Mouse (Mus musculus) thymus, adult 2 months (tissue): ENCODE measurements around the gene Rsu1. TPM values are rescaled to one million over a fixed set of nuclear protein-coding genes. Genes with fewer than 3 reads are reported as not detected.
A peak's percentile ranks its signal among the peaks of the same experiment; 100 is the strongest.

Experiments used
- DNase-seq: peaks from one replicate; pipeline ENCODE4 v3.0.0; 2021
- H3K27ac ChIP-seq: fragments of 200-500 bp; 2 replicates; pipeline ENCODE4 v1.5.1; 2012; ENCODE audit warnings: low read length, control low read depth; ENCODE audit not compliant: control insufficient read depth, insufficient read depth
- H3K27me3 ChIP-seq: fragments of 200-500 bp; 2 replicates; pipeline ENCODE4 v1.6.1; 2012; ENCODE audit warnings: mild to moderate bottlenecking, low read length, moderate library complexity, mixed read lengths; ENCODE audit not compliant: control insufficient read depth, insufficient read depth
- H3K36me3 ChIP-seq: fragments of 200-500 bp; 2 replicates; pipeline ENCODE4 v1.6.1; 2012; ENCODE audit warnings: mild to moderate bottlenecking, low read length, moderate library complexity; ENCODE audit not compliant: control insufficient read depth, insufficient read depth
- H3K4me1 ChIP-seq: fragments of 200-500 bp; replicated peaks from 2 replicates; pipeline ENCODE4 v1.6.1; 2012; ENCODE audit warnings: low read length; ENCODE audit not compliant: control insufficient read depth, insufficient read depth
- H3K4me3 ChIP-seq: fragments of 200-500 bp; 2 replicates; pipeline ENCODE4 v1.5.1; 2012; ENCODE audit warnings: mild to moderate bottlenecking, low read length, control low read depth, moderate library complexity; ENCODE audit not compliant: control insufficient read depth, insufficient read depth
- CTCF ChIP-seq: fragments of 200-500 bp; IDR thresholded peaks from 2 replicates; pipeline ENCODE4 v1.5.1; 2012; ENCODE audit warnings: mild to moderate bottlenecking, control low read depth, low read length, moderate library complexity, borderline replicate concordance; ENCODE audit not compliant: control insufficient read depth, poor library complexity, insufficient read depth; ENCODE audit errors: extremely low read depth
- POLR2A ChIP-seq: fragments of 200-500 bp; IDR thresholded peaks from 2 replicates; pipeline ENCODE4 v1.6.1; 2012; ENCODE audit warnings: mild to moderate bottlenecking, low read length, control low read depth, moderate library complexity; ENCODE audit not compliant: control insufficient read depth, poor library complexity, insufficient read depth; ENCODE audit errors: extremely low read depth
- WGBS: fragments of 180-500 bp; shearing (Covaris S2); methylation state at CpG from one replicate; pipeline ENCODE4 v1.1.7; 2018; 5-methylcytosine and 5-hydroxymethylcytosine counted together
- polyA plus RNA-seq: library from polyadenylated mRNA; depleted of rRNA; stranded (reverse); fragments of >200 nt; gene quantifications from 2 replicates; pipeline ENCODE4 v1.2.3, GENCODE M21; 2012

Rsu1 gene
- polyA plus RNA-seq, 1 experiment = 43.0 TPM

DNA sequence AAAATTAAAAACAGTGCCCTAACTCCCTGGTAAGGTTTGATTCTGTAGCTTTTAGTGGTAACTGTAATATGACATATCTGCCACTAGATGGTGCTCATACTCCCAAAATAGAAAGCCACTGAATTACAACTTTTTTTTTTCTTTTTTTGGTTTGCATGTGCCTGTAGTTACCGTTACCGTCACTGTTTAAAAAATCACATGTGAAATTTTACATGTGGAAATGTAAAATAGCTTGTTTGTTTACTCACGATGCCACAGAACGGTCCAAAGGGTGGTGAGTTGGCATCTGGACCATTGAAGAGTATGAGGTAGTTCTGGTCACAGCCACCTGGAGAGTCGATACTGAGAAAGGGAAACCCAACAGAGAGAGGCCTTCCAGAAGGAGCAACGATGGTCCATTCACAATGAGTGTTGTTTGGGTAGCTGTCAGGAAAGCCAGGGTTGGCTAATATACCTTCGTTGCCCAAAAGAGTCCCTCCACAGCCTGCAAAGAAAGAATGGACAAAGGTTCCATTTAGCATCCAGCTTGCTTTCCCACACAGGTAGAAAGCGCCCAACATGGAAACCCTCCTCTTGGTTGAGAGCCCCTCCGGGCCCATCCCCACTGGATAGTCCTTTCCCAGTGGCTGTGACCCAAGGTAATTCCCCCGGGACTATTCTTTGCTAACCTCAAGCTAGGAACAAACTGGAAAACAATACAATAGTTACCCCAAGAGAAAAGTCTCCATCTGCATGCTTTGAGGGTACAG is 7.1 kb upstream of the Rsu1 start:
- Histone ChIP-seq H3K4me3 (no peak overlapping the region), H3K4me1 (no peaks in the 10 kb centered on the region), H3K36me3 (no peaks in the 10 kb centered on the region), H3K27ac (no peak overlapping the region), H3K27me3 (no peaks in the 10 kb centered on the region)
- no peak for DNase-seq
- WGBS = 71% methylated on average over 10 of the region's 10 CpGs
- TF ChIP-seq POLR2A = no peak
- no peak for TF ChIP-seq CTCF

DNA sequence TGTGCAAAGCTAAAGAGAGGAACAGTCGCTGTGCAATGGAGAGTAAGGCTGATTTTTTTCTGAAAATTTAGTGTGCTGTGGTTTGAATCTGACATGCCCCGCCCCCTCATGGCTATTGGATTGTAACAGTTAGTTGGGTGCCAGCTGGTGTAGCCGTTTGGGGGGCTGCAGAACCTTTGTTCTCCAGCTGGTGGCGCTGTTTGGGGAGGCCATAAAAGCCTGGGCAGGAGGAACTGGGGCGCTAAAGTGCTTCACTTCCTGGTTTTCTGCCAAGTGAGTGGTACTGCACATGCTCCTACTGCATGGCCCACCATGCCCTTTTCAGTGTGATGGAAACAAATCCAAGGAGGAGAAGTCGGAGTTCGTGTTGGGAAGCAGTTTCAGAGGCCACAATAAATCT is 4.7 kb upstream of the Rsu1 start:
- no peaks in the 10 kb centered on the region for H3K36me3 ChIP-seq
- no peak overlapping the region for H3K27ac ChIP-seq
- no peaks in the 10 kb centered on the region for H3K27me3 ChIP-seq
- no peak for DNase-seq
- TF ChIP-seq CTCF = no peak
- TF ChIP-seq POLR2A = no peak
- H3K4me1 ChIP-seq = peaks cover 3% of the 10 kb centered on the region
- WGBS = 90% methylated on average over 7 of the region's 7 CpGs
- no peak overlapping the region for H3K4me3 ChIP-seq

DNA sequence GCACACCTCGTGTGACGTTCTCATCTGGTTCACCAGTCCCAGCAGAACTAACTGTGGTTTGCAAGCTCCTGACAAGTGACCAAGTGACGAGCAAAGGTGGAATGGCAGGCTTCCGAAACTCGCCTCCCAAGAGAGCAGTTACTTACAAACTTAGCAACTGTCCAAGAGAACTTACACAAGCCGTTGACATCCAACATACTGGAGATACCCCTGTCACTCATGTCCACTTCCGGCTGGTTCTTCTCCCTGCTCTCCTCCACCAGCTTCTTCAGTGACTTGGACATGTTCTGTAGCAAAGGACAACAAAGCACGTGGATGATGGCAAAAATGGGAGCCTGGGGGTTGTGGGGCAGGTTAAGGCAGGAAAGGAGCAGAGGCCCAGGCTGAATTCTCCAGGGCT is 479 bp downstream of the Rsu1 start:
- Histone ChIP-seq H3K27me3 (no peaks in the 10 kb centered on the region), H3K27ac (no peak overlapping the region), H3K4me1 (peaks cover 8% of the 10 kb centered on the region), H3K36me3 (no peaks in the 10 kb centered on the region), H3K4me3 (peak overlapping the region; percentile 79)
- 24% methylated on average over 8 of the region's 8 CpGs for WGBS
- TF ChIP-seq CTCF (no peak), POLR2A (no peak)
- DNase-seq = no peak

DNA sequence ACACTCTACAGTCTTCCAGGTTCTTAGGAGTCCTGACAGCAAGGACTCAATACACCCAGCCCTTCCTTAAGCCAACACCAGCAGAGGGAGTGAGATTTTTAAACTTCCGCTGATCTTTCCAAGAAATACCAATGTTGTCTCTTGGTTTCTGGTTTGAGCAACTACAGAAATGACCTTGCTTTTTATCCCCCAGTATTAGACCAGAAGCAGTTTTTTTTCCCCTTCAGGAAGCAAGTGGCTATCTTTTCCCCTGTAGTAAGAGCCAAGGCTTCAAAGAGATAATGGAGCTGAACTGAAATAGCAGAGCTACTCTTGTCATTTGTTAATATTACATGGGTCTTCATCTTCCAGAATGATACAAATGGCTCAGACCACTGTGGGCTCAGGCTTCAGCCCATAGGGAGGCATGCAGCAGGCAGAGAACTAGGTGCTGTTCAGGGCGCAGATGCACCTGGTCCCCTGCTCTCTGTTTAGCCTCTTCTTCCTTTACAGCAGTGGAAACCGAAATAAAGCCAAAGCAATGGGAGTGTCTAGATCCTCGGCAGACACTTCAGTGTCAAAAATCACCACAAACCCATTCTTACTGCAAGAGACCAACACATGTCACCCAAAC is 2.4 kb downstream of the Rsu1 start:
- Histone ChIP-seq H3K27me3 (no peaks in the 10 kb centered on the region), H3K36me3 (no peaks in the 10 kb centered on the region), H3K27ac (no peak overlapping the region), H3K4me1 (peaks cover 8% of the 10 kb centered on the region), H3K4me3 (no peak overlapping the region)
- no peak for DNase-seq
- WGBS = 89% methylated on average over 4 of the region's 4 CpGs
- no peak for TF ChIP-seq CTCF

GRCm38 (mm10) chr2:13264875-13265274 is 6.3 kb downstream of the Rsu1 start:
- no peak for DNase-seq
- no peak overlapping the region for H3K4me3 ChIP-seq
- WGBS = 65% methylated on average over 4 of the region's 4 CpGs
- no peak overlapping the region for H3K27ac ChIP-seq
- TF ChIP-seq POLR2A (no peak), CTCF (no peak)
- no peaks in the 10 kb centered on the region for H3K36me3 ChIP-seq
- 0 out of 2 replicates have a peak, but pooled peaks cover 2% of the 10 kb centered on the region for H3K4me1 ChIP-seq
- no peaks in the 10 kb centered on the region for H3K27me3 ChIP-seq

- H3K27me3 ChIP-seq = no peaks in the 10 kb centered on the region
- H3K27ac ChIP-seq = no peak overlapping the region
- WGBS = 18% methylated on average over 4 of the region's 4 CpGs
- no peak for DNase-seq
- H3K36me3 ChIP-seq = no peaks in the 10 kb centered on the region
- no peak for TF ChIP-seq CTCF
- TF ChIP-seq POLR2A = no peak
- 0 out of 2 replicates have a peak, but pooled peaks cover 2% of the 10 kb centered on the region for H3K4me1 ChIP-seq
- H3K4me3 ChIP-seq = no peak overlapping the region
These were observed 8.1 kb downstream of the Rsu1 start for GRCm38 (mm10) chr2:13263150-13263549.
